Mouse (Mus musculus) frontal cortex, postnatal 10 days (tissue): ENCODE measurements at regions not wholly inside any gene's neighbourhood (a gene's known extent, or its start where the extent isn't known, plus 50 kb on each side); places are given as distances from the start of the nearest gene placed in this dataset.
A peak's percentile ranks its signal among the peaks of the same experiment; 100 is the strongest.

ENCODE experiments used
- DNase-seq, 2 experiments: peaks; one replicate each; pipeline ENCODE4 v3.0.0; 2022; ENCODE audit warnings: low spot score in 2 of 2, mixed read lengths in 1 of 2

DNA sequence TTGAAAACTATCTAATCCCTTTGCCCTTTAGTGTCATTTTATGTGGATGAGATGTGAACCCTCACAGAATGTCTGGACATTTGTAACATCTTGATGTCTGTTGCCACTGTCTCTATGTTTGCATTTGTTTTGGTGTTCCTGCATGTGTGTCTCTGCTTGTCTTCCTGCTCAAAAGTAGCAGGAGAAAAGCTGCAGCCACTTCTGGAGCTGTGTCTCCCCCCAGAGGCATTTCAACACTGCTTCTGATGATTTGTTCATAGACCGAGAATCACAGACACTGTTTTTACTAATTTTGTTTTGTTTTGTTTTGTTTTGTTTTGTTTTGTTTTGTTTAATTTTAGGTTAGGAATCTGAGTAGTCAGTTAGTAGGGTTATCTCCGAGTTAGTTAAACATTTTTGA, 883.8 kb downstream of the Gbe1 start:
- peak; percentile 9 to 13 for DNase-seq

DNA sequence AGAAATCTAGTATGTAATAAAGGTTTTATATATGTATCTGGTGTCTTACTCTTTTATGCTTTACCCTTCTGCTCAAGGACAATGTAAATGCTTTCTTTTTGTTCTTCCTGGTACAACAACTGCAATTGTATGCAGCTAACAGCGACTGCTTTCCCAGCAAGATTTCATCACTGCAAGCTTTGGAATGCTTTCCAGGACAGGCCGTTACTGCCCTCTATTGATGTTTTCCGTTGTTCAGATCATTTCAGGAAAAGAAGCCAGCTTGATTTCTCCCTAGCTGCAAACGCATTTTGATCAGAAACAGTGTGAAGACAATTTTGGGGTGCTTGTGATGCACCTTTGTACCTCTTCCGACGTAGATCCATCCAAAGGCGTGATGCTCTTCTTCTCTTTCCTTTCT, 895.1 kb downstream of the Gbe1 start:
- no peak for DNase-seq

- DNase-seq, result no peak
Observed at GRCm38 (mm10) chr16:71224469-71224868, 910.7 kb downstream of the Gbe1 start.

- no peak for DNase-seq
Observed at GRCm38 (mm10) chr16:71230104-71230653, 916.4 kb downstream of the Gbe1 start.

DNA sequence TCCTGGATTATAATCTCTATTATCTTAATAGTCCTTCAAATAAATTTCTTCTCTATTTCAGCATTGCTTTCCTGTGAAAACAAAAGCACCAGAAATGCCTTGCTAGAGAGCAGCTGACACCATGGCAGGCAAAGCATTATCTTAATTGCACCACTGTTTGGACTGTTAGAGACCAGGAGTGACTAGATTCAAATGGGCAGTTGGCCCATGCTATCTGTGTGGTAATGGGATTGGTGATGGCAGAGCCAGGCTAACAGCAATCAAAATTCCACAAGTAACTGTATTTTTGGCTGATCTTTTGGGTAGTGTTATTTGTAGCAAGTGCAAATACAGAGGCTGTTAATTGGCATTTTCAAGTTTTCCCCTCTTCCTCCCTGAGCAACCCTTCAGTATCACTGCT, 929.3 kb downstream of the Gbe1 start:
- no peak for DNase-seq

DNA sequence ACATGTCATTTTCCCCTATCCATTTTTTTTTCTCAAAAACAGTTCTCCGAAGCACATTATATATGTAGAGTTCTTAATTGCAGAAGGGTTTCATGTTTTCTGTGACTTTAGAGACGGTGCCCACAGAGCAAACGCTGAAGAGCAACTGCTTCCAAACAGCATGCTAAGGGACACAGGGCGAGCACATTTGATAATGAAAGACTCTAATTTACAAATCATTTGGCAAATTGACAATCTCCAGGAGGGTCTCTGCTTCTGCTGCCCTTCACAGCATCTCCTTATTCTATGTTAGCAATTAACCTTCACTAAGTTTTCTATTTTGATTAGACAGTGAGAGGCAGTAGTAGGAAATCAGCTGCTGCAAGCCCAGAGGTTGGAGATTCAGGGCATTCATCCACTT, 929.7 kb downstream of the Gbe1 start:
- DNase-seq, result no peak

- peak; percentile 20 to 69 for DNase-seq
Observed at GRCm38 (mm10) chr16:71247516-71248139, 933.9 kb downstream of the Gbe1 start.

DNA sequence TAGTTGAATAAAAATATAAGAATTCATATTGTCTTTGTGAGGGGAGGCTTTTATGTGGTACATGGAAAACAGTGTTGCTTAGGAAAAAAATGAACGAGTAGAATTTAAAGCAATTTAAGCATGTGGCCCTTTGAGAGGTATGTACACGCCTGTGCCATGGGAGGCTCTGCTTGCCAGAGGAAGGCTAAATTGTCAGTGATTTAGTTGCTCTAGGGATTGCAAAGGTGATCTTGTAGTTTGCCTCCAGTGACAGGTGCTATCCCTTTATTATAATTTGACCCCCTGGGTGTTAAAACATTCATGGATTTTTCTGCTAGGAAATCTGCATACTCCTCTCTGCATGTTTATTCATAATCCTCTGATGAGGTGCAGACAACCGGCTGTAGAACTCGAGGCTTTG, 942.0 kb downstream of the Gbe1 start:
- DNase-seq, result no peak

GRCm38 (mm10) chr16:71256175-71256574, 942.4 kb downstream of the Gbe1 start:
- DNase-seq, result no peak

- DNase-seq, result no peak
Observed at GRCm38 (mm10) chr16:71267191-71267590, 953.4 kb downstream of the Gbe1 start.
